In the genomic region with DNA sequence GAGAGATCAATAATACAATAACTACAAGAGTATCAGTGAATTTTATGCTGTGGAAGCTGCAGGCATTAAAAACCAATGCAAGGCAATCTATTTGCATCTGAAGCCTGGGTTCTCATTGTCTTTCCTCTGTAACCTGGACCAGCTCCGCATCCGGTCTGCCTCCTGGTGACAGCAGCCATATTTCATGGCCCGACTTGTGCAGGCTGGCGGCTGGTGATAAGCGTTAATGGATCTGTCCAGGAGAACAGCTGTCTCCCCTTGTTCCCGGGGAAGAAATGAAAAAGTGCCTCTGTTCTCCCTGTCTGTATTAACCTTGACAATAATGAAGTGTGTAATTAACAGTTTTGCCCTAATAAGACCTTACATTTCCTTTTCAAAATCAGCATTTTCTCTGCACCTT, we compare ENCODE assay signal across 11 mouse cellular contexts.
A peak's percentile ranks its signal among the peaks of the same experiment; 100 is the strongest.
DNase-seq lines count a peak whose midpoint lies in the region; ATAC-seq and TF ChIP-seq lines count a peak whose summit lies in the region.
"Had no signal": no experiment of that assay in that cellular context is flagged by ENCODE, and none has a peak within 500 bp of the region (broad histone marks: within the 10 kb centered on the region; RNA-seq: fewer than 3 reads in every experiment).

No protein-coding gene starts in this region.

- H3K4me3 ChIP-seq in left cerebral cortex, adult 2 months = no peak overlapping the region

- intact Hi-C loops in gastrocnemius, postnatal 14 days (cut with DNase I; ENCODE audit: low total_unique reads) = no loop called here
- intact Hi-C loops in heart, postnatal 25 days (cut with DNase I) = no loop called here
- intact Hi-C loops in left cerebral cortex, adult 2 months (cut with DNase I) = no loop called here

- peak; percentile 94 for ATAC-seq in common myeloid progenitor, adult 5-6 weeks (replicated peaks; ENCODE audit: low read depth, poor library complexity, severe bottlenecking)
- ATAC-seq: Patski had no signal

- DNase-seq in adrenal gland, postnatal 36 days = peak; percentile 8 to 9
- DNase-seq in kidney, adult 18-20 months = peak; percentile 6
- peak; percentile 2 for DNase-seq in lung, postnatal 25 days (ENCODE audit: low spot score)
- DNase-seq in gastrocnemius, postnatal 14 days = no peak
- DNase-seq in heart, postnatal 25 days (ENCODE audit: low spot score) = no peak
- DNase-seq in left cerebral cortex, adult 2 months (ENCODE audit: extremely low spot score in 1 of 2, low spot score in 2 of 2) = no peak
- no peak for DNase-seq in layer of hippocampus, adult 9-11 months
- DNase-seq: cerebellum, postnatal 36 days had no signal

- no peak overlapping the region for H3K27ac ChIP-seq in left cerebral cortex, adult 2 months
- H3K27ac ChIP-seq: stomach, postnatal 0 days had no signal

- TF ChIP-seq CTCF in left cerebral cortex, adult 2 months (IDR thresholded peaks at IDR 0.05) = no peak

Comparison
In these comparisons a context has a peak if more than half of its experiments do, and no peak if none do; other contexts are left out.
1. DNase-seq: peak in adrenal gland, postnatal 36 days (2 of 2), kidney, adult 18-20 months (single experiment) and lung, postnatal 25 days (single experiment); none in gastrocnemius, postnatal 14 days (single experiment), heart, postnatal 25 days (single experiment), left cerebral cortex, adult 2 months (0 of 2) and layer of hippocampus, adult 9-11 months (single experiment).